Mouse (Mus musculus) E14TG2a.4 (cell line): ENCODE data around the gene Capza1.

Experiments used
- CTCF ChIP-seq: conservative IDR thresholded peaks from 2 replicates; pipeline ENCODE4 v1.5.1; 2014; ENCODE audit warnings: low read length
- NANOG ChIP-seq: IDR thresholded peaks from 2 replicates; pipeline ENCODE4 v1.6.1; 2014; ENCODE audit warnings: borderline replicate concordance, low read length, mixed read lengths
- POU5F1 ChIP-seq: IDR thresholded peaks from 2 replicates; pipeline ENCODE4 v1.6.1; 2014; ENCODE audit warnings: low read length, borderline replicate concordance

GRCm38 (mm10) chr3:104856106-104856505 is 8.2 kb downstream of the Capza1 start:
- TF ChIP-seq CTCF (no peak), POU5F1 (no peak), NANOG (no peak)
